Mouse (Mus musculus) lung, adult 2 months (tissue): ENCODE measurements around the gene Plbd2.

Experiments used
- CTCF ChIP-seq: fragments of 200-500 bp; IDR thresholded peaks from 2 replicates; pipeline ENCODE4 v1.5.1; 2011; ENCODE audit warnings: mild to moderate bottlenecking, low read length, control low read depth; ENCODE audit not compliant: insufficient read depth
- POLR2A ChIP-seq: fragments of 200-500 bp; IDR thresholded peaks from 2 replicates; pipeline ENCODE4 v1.6.1; 2011; ENCODE audit warnings: low read depth, mild to moderate bottlenecking, control low read depth, low read length, borderline replicate concordance; ENCODE audit errors: extremely low read depth

DNA sequence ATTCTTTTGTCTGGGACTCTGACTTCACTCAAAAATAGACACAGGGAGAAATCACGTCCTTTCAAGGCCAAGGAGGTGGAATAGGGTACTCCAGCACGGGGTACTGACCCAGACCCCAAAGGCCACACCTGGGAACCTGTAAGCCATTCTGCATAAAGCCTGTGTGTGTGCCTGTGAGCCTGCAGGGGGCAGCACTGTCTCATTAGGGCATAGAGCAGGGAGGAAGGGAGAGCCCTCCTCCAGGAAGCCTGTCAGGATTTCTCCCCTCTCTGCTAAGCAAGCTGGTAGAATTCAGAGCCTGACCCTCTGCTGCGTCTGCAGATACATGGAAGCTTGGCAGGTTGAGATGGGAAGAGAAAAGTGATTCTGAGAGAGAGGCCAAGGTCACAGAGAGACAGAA, 19.2 kb upstream of the Plbd2 start:
- TF ChIP-seq CTCF: peak; percentile 72
- TF ChIP-seq POLR2A: no peak
